Mouse (Mus musculus): ENCODE measurements around the gene Ankrd65. TPM values are rescaled to one million over a fixed set of nuclear protein-coding genes. Genes with fewer than 3 reads are reported as not detected.
"Not testable (repeated sequence)": the region's sequence is repeated elsewhere in the genome, so short reads cannot be mapped to it uniquely, and the experiment has no call there.

Ankrd65 gene
- polyA plus RNA-seq (2014; fragmentation: Nextera tagmentation; extraction: Ambion mirVana) = not detected in 2 replicates

DNA sequence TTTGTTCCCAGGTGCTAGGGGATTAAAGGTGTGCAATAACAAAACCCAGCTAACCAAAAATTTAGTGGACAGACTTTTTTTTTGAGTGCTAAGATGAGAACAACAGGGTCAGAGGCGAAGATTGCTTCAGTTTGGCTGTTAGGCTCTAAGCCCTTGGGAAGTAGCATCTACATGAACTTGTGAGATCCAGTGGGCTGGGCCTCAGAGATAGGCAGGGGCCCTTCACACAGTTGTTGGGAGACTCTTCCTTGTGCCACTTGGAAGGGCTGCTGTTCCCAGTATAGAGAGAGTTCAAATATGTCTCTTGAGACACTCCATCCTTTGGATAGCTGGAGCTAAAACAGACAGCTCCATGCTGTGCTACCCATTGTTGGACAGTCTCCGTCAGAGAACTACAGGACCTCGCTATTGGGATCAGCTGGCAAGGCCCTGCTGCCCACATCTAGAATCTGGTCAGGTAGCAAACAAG, at the start of gene Ankrd65:
Gene Ankrd65, plus strand, starts transcription at position 419 of the 469 bp plus-strand sequence.
- H3K36me3 ChIP-seq (ENCODE audit: control insufficient read depth, insufficient read depth, low read length) = no peaks in the 10 kb centered on the region
- H3K27me3 ChIP-seq (ENCODE audit: control insufficient read depth, insufficient read depth, low read length) = no peaks in the 10 kb centered on the region
- H3K4me3 ChIP-seq (ENCODE audit: low read depth, low read length) = no peak within 1 kb of the TSS
- no peaks in the 10 kb centered on the region for H3K9me3 ChIP-seq (ENCODE audit: control insufficient read depth, low read length)
- H3K4me2 ChIP-seq (ENCODE audit: low read depth, severe bottlenecking) = no peak within 1 kb of the TSS
- DNase-seq (ENCODE audit: low spot score) (no peak), ATAC-seq (ENCODE audit: insufficient number of reproducible peaks, low FRiP score, low TSS enrichment, low read depth) (no peak)
- no peak within 1 kb of the TSS; the same call in 1 of the 2 replicates for H3K9ac ChIP-seq (ENCODE audit: low read length)
- H3K27ac ChIP-seq (replicated peaks; ENCODE audit: low read depth, low read length) = no peak within 1 kb of the TSS
- no peaks in the 10 kb centered on the region for H3K4me1 ChIP-seq (ENCODE audit: control insufficient read depth, insufficient read depth, low read length)
- 87% methylated on average over 3 of the region's 3 CpGs for WGBS

GRCm38 (mm10) chr4:155740681-155741080, 49.6 kb upstream of the Ankrd65 start:
- not testable (repeated sequence) for H3K4me3 ChIP-seq (ENCODE audit: low read depth, low read length); ATAC-seq (ENCODE audit: insufficient number of reproducible peaks, low FRiP score, low TSS enrichment, low read depth); H3K4me2 ChIP-seq (ENCODE audit: low read depth, severe bottlenecking); H3K4me1 ChIP-seq (ENCODE audit: control insufficient read depth, insufficient read depth, low read length); H3K27ac ChIP-seq (replicated peaks; ENCODE audit: low read depth, low read length); H3K9ac ChIP-seq (ENCODE audit: low read length); DNase-seq (ENCODE audit: low spot score); H3K9me3 ChIP-seq (ENCODE audit: control insufficient read depth, low read length); H3K27me3 ChIP-seq (ENCODE audit: control insufficient read depth, insufficient read depth, low read length)
- peaks cover 13% of the 10 kb centered on the region for H3K36me3 ChIP-seq (ENCODE audit: control insufficient read depth, insufficient read depth, low read length)
- 90% methylated on average over 10 of the region's 10 CpGs for WGBS

GRCm38 (mm10) chr4:155742684-155743083, 47.6 kb upstream of the Ankrd65 start:
- H3K4me3 ChIP-seq (ENCODE audit: low read depth, low read length) = no peak overlapping the region
- peaks cover 19% of the 10 kb centered on the region for H3K36me3 ChIP-seq (ENCODE audit: control insufficient read depth, insufficient read depth, low read length)
- no peak overlapping the region for H3K9ac ChIP-seq (ENCODE audit: low read length)
- ATAC-seq (ENCODE audit: insufficient number of reproducible peaks, low FRiP score, low TSS enrichment, low read depth) = no peak
- 95% methylated on average over 5 of the region's 5 CpGs for WGBS
- no peak overlapping the region for H3K27ac ChIP-seq (replicated peaks; ENCODE audit: low read depth, low read length)
- H3K4me1 ChIP-seq (ENCODE audit: control insufficient read depth, insufficient read depth, low read length) = no peaks in the 10 kb centered on the region
- no peaks in the 10 kb centered on the region for H3K27me3 ChIP-seq (ENCODE audit: control insufficient read depth, insufficient read depth, low read length)
- H3K4me2 ChIP-seq (ENCODE audit: low read depth, severe bottlenecking) = no peak overlapping the region
- DNase-seq (ENCODE audit: low spot score) = no peak
- H3K9me3 ChIP-seq (ENCODE audit: control insufficient read depth, low read length) = no peaks in the 10 kb centered on the region

DNA sequence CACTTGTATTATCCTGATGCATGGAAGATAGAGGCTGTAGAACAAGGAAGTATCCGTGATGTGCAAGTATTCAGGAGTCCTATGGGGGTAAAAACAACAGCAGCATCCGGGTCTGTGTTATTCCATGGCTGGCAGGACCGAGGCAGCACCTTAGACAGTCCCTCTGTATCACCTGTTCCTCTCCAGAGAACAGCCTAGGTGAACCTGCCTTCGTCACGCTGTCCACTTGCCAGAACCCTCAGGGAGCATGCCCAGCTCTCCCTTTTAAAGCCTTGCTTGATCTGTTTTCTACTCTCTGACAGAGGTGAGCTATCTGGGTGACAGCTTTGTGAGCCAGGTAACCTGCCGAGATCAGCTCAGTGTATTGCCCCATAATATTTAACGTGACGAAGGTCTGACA, 45.8 kb upstream of the Ankrd65 start:
- no peak for ATAC-seq (ENCODE audit: insufficient number of reproducible peaks, low FRiP score, low TSS enrichment, low read depth)
- no peak overlapping the region for H3K27ac ChIP-seq (replicated peaks; ENCODE audit: low read depth, low read length)
- no peak for DNase-seq (ENCODE audit: low spot score)
- WGBS = 89% methylated on average over 8 of the region's 8 CpGs
- H3K9me3 ChIP-seq (ENCODE audit: control insufficient read depth, low read length) = no peaks in the 10 kb centered on the region
- no peak overlapping the region for H3K9ac ChIP-seq (ENCODE audit: low read length)
- H3K4me3 ChIP-seq (ENCODE audit: low read depth, low read length) = no peak overlapping the region
- H3K36me3 ChIP-seq (ENCODE audit: control insufficient read depth, insufficient read depth, low read length) = peaks cover 32% of the 10 kb centered on the region
- no peaks in the 10 kb centered on the region for H3K27me3 ChIP-seq (ENCODE audit: control insufficient read depth, insufficient read depth, low read length)
- H3K4me2 ChIP-seq (ENCODE audit: low read depth, severe bottlenecking) = no peak overlapping the region
- H3K4me1 ChIP-seq (ENCODE audit: control insufficient read depth, insufficient read depth, low read length) = no peaks in the 10 kb centered on the region

- H3K4me1 ChIP-seq (ENCODE audit: control insufficient read depth, insufficient read depth, low read length) = no peaks in the 10 kb centered on the region
- H3K4me2 ChIP-seq (ENCODE audit: low read depth, severe bottlenecking) = no peak overlapping the region
- no peak overlapping the region for H3K4me3 ChIP-seq (ENCODE audit: low read depth, low read length)
- peaks cover 32% of the 10 kb centered on the region for H3K36me3 ChIP-seq (ENCODE audit: control insufficient read depth, insufficient read depth, low read length)
- no peak overlapping the region for H3K27ac ChIP-seq (replicated peaks; ENCODE audit: low read depth, low read length)
- no peaks in the 10 kb centered on the region for H3K9me3 ChIP-seq (ENCODE audit: control insufficient read depth, low read length)
- WGBS = 92% methylated on average over 5 of the region's 5 CpGs
- no peak overlapping the region for H3K9ac ChIP-seq (ENCODE audit: low read length)
- DNase-seq (ENCODE audit: low spot score) = no peak
- H3K27me3 ChIP-seq (ENCODE audit: control insufficient read depth, insufficient read depth, low read length) = no peaks in the 10 kb centered on the region
- ATAC-seq (ENCODE audit: insufficient number of reproducible peaks, low FRiP score, low TSS enrichment, low read depth) = no peak
These were observed 45.1 kb upstream of the Ankrd65 start for GRCm38 (mm10) chr4:155745136-155745535.

DNA sequence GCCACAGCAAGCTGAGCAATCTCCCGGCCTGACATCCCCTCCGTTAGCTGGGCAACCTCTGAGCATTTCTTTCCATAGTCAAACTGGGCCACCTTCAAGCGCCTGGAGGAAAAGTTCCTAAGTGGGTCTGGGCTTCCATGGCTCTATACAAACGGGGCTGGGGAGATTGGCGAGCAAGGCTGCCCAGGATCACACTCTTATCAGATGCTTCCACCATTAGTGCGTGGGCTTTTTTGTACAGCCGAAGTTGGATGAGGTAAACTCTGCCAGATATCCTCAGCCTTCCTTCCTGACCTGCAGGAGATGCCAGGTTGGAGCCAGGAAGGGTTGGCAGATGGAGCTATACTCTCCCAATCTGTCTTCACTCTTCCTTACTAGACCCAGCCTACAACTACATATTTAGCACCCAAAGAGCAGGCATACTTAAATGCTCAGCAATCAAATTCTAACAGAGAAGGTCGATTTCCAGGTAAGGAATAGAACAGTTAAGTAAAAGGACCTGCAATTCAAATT, 44.1 kb upstream of the Ankrd65 start:
- no peaks in the 10 kb centered on the region for H3K4me1 ChIP-seq (ENCODE audit: control insufficient read depth, insufficient read depth, low read length)
- H3K9me3 ChIP-seq (ENCODE audit: control insufficient read depth, low read length) = no peaks in the 10 kb centered on the region
- no peak overlapping the region for H3K4me3 ChIP-seq (ENCODE audit: low read depth, low read length)
- H3K36me3 ChIP-seq (ENCODE audit: control insufficient read depth, insufficient read depth, low read length) = peaks cover 37% of the 10 kb centered on the region
- no peak for DNase-seq (ENCODE audit: low spot score)
- H3K4me2 ChIP-seq (ENCODE audit: low read depth, severe bottlenecking) = no peak overlapping the region
- no peaks in the 10 kb centered on the region for H3K27me3 ChIP-seq (ENCODE audit: control insufficient read depth, insufficient read depth, low read length)
- no peak overlapping the region for H3K27ac ChIP-seq (replicated peaks; ENCODE audit: low read depth, low read length)
- WGBS = 86% methylated on average over 8 of the region's 8 CpGs
- ATAC-seq (ENCODE audit: insufficient number of reproducible peaks, low FRiP score, low TSS enrichment, low read depth) = no peak
- H3K9ac ChIP-seq (ENCODE audit: low read length) = no peak overlapping the region

- DNase-seq (ENCODE audit: low spot score) (no peak), ATAC-seq (ENCODE audit: insufficient number of reproducible peaks, low FRiP score, low TSS enrichment, low read depth) (no peak)
- no peaks in the 10 kb centered on the region for H3K9me3 ChIP-seq (ENCODE audit: control insufficient read depth, low read length)
- no peak overlapping the region for H3K4me2 ChIP-seq (ENCODE audit: low read depth, severe bottlenecking)
- H3K27ac ChIP-seq (replicated peaks; ENCODE audit: low read depth, low read length) = no peak overlapping the region
- WGBS = 89% methylated on average over 17 of the region's 17 CpGs
- H3K27me3 ChIP-seq (ENCODE audit: control insufficient read depth, insufficient read depth, low read length) = no peaks in the 10 kb centered on the region
- H3K4me3 ChIP-seq (ENCODE audit: low read depth, low read length) = no peak overlapping the region
- H3K36me3 ChIP-seq (ENCODE audit: control insufficient read depth, insufficient read depth, low read length) = peaks cover 41% of the 10 kb centered on the region
- H3K4me1 ChIP-seq (ENCODE audit: control insufficient read depth, insufficient read depth, low read length) = no peaks in the 10 kb centered on the region
- H3K9ac ChIP-seq (ENCODE audit: low read length) = no peak overlapping the region
These were observed 43.4 kb upstream of the Ankrd65 start for GRCm38 (mm10) chr4:155746575-155747490.

- no peak overlapping the region for H3K27ac ChIP-seq (replicated peaks; ENCODE audit: low read depth, low read length)
- no peak overlapping the region for H3K4me2 ChIP-seq (ENCODE audit: low read depth, severe bottlenecking)
- DNase-seq (ENCODE audit: low spot score) = no peak
- WGBS = 95% methylated on average over 12 of the region's 12 CpGs
- no peak overlapping the region for H3K4me3 ChIP-seq (ENCODE audit: low read depth, low read length)
- H3K27me3 ChIP-seq (ENCODE audit: control insufficient read depth, insufficient read depth, low read length) = no peaks in the 10 kb centered on the region
- H3K36me3 ChIP-seq (ENCODE audit: control insufficient read depth, insufficient read depth, low read length) = peaks cover 20% of the 10 kb centered on the region
- ATAC-seq (ENCODE audit: insufficient number of reproducible peaks, low FRiP score, low TSS enrichment, low read depth) = no peak
- no peaks in the 10 kb centered on the region for H3K9me3 ChIP-seq (ENCODE audit: control insufficient read depth, low read length)
- peaks cover 12% of the 10 kb centered on the region for H3K4me1 ChIP-seq (ENCODE audit: control insufficient read depth, insufficient read depth, low read length)
- H3K9ac ChIP-seq (ENCODE audit: low read length) = no peak overlapping the region
These were observed 33.2 kb upstream of the Ankrd65 start for GRCm38 (mm10) chr4:155757011-155757410.

All from limb, embryonic 11.5 days (tissue).